Mouse (Mus musculus) right cerebral cortex, postnatal 14 days (tissue): Measurements from ENCODE around the gene Slc29a3.
"Not testable (repeated sequence)": the region's sequence is repeated elsewhere in the genome, so short reads cannot be mapped to it uniquely, and the experiment has no call there.

Experiments used
- DNase-seq: peaks from one replicate; pipeline ENCODE4 v3.0.0; 2022

Gene Slc29a3

DNA sequence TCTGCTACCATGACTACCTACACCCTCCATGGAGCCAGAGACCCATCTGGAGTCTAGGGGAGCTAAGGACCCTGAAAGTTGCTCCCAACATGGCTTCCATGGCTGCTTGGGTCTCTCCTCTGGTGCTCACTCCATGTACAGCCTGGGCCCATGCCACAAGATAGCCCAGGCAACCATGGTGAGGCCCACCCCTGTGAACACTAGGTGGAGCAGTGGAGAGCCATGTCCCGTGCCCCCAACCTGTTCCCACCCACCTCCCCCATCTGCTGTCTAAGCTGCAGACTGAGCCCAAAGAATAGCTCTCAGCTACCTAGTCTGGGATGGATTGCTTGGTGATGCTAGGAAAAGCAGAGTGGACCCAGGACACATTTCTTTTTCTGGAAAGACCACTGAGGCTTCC, 29.2 kb downstream of the Slc29a3 start:
- no peak for DNase-seq

- no peak for DNase-seq
Observed at GRCm38 (mm10) chr10:60721640-60722039, 31.0 kb downstream of the Slc29a3 start.

GRCm38 (mm10) chr10:60720461-60720860, 32.1 kb downstream of the Slc29a3 start:
- DNase-seq: no peak

DNA sequence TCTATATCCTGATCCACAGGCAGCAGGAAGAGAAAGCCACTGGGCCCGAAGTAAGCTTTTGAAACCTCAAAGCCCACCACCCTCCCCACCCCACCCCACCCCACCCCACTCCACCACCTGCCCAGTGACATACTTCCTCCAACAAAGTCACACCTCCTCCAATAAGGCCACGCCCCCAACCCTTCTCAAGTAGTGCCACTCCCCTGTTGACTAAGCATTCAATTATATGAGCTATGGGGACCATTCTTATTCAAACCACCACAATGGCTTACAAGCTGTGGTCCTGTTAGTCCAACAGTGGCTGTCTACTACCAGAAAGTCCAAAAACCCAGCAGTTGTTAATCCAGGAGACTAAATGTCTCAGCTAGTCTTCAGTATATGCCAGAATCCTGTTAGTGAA, 34.1 kb downstream of the Slc29a3 start:
- no peak for DNase-seq

DNA sequence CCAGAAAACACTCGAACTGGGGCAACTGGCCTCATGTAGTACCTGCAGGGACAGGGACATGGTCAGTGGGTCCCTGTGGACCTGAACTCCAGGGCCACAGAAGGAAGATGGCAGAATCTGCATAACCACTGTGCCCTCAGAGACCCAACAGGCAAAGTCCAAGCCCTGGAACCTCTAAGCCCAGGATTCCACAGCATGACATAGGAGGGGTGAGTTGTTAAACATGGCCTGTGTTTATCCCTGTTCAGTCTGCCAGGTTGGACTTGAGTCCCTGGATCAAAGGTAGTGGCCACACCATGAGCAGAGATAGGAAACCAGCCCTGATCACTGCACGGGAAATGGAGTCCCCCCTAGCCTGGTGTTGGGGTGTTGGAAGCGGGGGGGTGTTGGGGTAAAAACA, 36.1 kb downstream of the Slc29a3 start:
- no peak for DNase-seq

- not testable (repeated sequence) for DNase-seq
Observed at GRCm38 (mm10) chr10:60712299-60712698, 40.3 kb downstream of the Slc29a3 start.

DNA sequence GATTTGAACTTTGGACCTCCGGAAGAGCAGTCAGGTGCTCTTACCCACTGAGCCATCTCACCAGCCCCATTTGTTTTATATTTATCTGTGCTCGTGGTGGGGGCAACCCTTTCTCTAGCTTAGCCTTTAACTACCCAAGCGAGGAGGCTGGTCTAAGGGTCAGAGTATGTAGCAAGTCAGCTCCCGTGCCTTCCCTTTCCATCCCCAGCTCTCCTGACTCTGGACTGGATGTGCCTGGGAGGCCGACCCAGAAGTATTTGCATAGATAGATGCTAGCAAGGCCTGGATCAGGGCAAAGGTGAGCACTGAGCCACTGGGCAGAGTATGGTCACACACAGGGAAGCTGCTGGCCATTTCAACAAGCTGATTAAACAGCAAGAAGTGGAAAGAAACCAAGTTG, 43.8 kb downstream of the Slc29a3 start:
- DNase-seq: no peak

DNA sequence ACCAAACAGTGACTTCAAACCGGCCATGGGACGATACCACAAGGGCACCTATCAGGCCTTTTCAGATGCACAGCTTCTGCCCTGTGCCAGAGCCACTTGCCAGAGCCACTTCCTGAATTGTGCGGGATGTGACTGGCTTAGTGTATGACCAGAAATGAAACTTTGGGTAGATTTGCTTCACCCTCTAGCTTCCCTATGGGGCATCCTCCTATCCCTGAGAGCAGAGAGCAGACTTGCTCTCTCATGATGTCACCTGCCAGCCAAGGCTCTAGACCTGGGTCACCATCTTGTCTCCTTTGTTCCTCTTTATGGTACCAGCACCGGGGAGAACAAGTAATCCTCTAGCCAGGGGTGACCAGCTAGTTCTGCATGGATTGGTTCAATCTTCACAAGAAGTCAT, 46.3 kb downstream of the Slc29a3 start:
- DNase-seq: no peak

GRCm38 (mm10) chr10:60705134-60705533, 47.5 kb downstream of the Slc29a3 start:
- DNase-seq: no peak

GRCm38 (mm10) chr10:60697775-60698174, 54.8 kb downstream of the Slc29a3 start:
- DNase-seq: no peak

DNA sequence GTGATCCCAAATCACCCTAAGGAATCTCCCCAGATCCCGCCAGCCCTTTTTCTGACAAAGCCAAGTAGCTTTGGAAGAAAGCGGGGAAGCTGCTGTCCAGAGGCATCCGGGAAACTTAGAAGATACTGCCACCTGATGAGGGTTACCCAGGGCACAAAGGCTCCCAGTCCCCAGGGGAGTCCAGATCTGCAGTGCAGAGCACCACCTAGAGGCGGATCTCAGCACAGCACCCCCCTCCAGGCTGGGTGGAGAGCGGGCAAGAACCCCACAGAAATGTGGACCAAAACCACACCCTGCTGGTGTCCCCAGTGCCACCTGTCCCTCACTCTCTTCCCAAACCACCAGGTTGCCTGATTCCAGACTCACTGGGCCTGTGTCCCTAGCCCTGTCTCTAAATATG, 55.6 kb downstream of the Slc29a3 start:
- DNase-seq: peak; percentile 58

DNA sequence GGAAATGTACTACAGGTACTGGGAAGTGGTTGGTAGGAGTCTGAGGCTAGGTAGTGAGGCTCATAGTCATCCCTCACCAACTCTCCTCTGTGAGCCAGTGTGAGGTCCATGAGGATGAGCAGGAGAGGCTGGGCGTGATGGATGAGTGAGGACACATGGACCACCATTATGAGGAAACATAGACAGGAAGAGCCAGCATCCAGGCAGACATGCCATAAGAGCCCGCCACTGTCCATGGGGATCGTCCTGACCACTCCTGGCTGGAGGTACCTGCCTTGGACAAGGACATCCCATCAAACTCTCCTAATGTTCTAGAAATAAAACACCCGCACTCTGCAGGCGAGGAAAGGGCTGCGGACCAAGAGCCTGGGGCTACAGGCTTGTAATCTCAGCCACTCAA, 56.2 kb downstream of the Slc29a3 start, which contains the start of gene Cdh23:
TSS of gene Cdh23 (minus strand) at position 101 of the 400 bp plus-strand sequence.
- DNase-seq: no peak

- DNase-seq: no peak
Observed at GRCm38 (mm10) chr10:60691671-60692390, 60.8 kb downstream of the Slc29a3 start.

GRCm38 (mm10) chr10:60690960-60691359, 61.6 kb downstream of the Slc29a3 start:
- no peak for DNase-seq

GRCm38 (mm10) chr10:60689396-60689795, 63.2 kb downstream of the Slc29a3 start:
- no peak for DNase-seq

DNA sequence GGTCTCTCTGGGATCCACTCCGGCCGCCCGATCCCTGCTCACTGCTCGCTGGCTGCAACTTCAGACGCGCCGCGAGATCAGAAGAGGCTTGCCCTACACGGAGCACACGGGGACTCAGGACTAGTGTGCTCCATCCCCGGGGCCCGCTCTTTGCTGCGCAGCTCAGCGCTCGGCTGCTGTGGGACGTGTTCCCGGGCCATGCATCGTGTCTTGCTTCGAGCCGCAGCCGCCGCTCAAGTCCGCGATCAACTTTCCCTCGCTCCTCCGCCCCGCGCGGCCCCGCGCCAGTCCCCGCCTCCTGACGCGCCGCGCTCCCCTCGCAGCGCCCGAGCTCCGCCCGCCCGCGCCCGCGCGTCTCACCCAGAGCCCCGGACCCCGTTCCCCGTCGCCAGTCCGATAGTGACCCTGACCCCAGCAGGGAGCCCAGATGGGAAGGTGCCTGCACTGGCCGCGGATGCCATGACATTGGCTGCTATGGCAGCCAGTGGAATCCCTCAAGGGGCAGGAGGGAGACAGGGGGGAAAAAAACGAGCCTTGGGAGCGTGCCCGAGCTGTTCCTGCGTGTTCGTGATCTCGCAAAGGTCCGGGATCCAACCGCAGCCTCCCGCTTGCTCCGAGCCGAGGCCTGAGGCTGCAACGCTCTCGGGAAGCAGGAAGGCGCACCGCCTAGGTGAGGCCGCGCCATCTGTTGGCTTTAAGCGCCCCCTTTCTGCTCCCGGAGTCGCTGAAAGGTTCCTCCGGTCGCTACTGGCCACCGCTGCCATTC, 65.4 kb downstream of the Slc29a3 start:
- peak; percentile 57 for DNase-seq

GRCm38 (mm10) chr10:60686641-60686975, 66.0 kb downstream of the Slc29a3 start:
- no peak for DNase-seq

- DNase-seq: no peak
Observed at GRCm38 (mm10) chr10:60685764-60686640, 66.6 kb downstream of the Slc29a3 start.

DNA sequence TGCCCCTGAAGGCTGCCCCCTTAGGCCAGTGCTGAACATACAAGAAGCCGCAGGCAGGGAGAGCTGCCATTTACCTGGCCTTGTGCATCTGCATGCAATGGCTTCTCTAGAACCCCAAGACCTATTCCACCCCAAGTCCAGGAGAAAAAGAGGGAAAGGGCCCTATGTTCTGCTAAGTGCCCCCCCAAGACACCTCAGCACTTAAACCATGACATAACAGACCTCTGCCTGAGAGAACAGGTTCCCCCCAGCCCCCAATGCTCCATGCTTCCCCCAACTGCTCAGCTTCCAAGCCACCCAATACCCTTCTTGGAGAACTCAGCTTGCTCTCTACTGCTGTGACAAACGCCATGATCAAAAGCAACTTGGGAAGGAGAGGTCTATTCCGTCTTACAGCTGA, 73.7 kb downstream of the Slc29a3 start:
- no peak for DNase-seq

DNA sequence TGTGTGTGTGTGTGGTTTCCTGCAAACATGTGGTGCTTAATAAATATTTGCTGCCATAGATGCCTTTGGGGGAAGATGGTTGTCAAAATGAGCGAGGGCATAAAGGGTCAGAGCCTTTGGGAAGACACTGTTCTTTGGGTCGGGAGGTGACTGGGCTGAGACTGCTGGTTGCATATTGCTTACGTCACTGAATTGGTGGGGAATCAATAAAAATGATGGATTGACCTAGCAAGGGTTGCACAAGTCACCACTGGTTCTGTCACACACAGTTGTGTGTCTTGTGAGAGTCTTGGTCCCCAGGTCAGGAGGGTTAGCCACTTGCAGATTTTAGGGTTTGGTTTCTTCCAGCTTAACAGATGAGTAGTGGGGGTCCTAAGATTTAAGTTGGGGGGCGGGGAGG, 75.3 kb downstream of the Slc29a3 start:
- no peak for DNase-seq

DNA sequence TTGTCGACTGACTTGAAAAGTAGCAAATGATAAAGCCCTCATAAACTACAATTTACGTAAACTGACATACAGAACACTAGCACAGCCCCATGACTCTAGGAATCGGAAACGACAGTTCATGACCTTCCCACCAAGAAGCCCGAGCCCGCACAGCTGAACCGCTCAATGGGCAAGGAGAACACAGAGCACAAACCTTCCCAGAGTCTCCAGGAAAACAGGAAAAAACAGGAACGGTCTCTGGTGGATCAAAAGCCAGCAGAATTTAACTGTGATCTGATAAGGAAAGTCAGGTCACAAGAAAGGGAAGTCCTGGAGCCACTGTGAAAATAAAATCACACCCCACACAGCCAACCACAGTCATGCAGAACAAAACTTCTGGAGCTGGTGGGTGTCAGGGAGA, 82.4 kb downstream of the Slc29a3 start:
- DNase-seq: no peak

DNA sequence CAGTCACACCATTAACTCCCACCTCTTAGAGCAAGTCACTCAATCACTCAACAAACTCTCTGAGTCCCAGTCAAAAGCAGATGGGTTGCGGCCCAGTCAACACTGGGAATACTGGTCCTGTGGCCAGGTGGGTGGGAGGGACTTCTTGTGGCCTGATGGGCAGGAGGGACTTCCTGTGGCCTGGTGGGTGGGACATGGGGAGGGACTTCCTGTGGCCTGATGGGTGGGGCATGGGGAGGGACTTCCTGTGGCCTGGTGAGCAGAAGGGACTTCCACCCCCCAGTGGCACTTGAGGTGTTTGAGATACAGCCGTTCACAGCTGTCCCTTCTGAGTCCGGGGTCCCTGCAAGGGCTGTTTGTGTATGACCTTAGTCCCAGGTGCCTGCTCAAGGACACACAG, 84.0 kb downstream of the Slc29a3 start:
- no peak for DNase-seq
